Mouse (Mus musculus): ENCODE measurements around the gene Sorbs1. TPM values are rescaled to one million over a fixed set of nuclear protein-coding genes. Genes with fewer than 3 reads are reported as not detected.

Sorbs1 gene
- total and polyA plus RNA-seq, 2 experiments from 2014 or later = 140 to 153 TPM

DNA sequence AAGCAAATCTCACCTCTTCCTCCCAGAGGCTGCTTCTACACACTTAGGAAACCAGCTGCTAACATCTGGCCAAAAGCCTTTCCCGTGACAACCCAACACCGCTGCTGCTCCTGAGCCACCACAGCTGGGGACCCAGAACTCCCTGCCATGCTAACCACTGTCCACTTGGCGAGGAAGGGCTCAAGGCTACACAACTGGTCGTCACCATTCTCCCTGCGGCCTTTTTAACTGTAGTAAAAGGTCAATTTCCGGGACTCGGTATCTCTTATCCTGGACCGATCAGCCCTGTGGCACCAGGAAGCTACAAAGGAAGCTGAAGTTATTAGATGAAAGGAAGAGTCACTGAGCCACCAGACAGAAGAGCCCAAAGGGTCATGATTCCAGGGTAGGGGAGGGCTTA, 22.8 kb downstream of the Sorbs1 start:
- Histone ChIP-seq H3K9me3 (replicated peaks; ENCODE audit: control insufficient read depth, low read length) (no peaks in the 10 kb centered on the region), H3K36me3 (replicated peaks; ENCODE audit: control insufficient read depth, insufficient read depth, low read length) (no peaks in the 10 kb centered on the region), H3K27me3 (ENCODE audit: control insufficient read depth, insufficient read depth, low read length) (no peaks in the 10 kb centered on the region), H3K4me2 (ENCODE audit: low read depth, low read length) (no peak overlapping the region), H3K4me1 (ENCODE audit: control insufficient read depth, insufficient read depth) (peaks cover 97% of the 10 kb centered on the region), H3K27ac (ENCODE audit: low read depth) (peak overlapping the region; percentile 79), H3K9ac (replicated peaks; ENCODE audit: low read depth, low read length) (no peak overlapping the region), H3K4me3 (ENCODE audit: low read depth, low read length) (no peak overlapping the region)
- ATAC-seq (ENCODE audit: insufficient read depth, low read depth) = 0 out of 2 replicates have a peak, but pooled peaks have one; percentile 13
- 56% methylated on average over 8 of the region's 8 CpGs for WGBS
- DNase-seq (ENCODE audit: low spot score) = no peak
- TF ChIP-seq EP300 (IDR thresholded peaks at IDR 0.05; ENCODE audit: low read depth) (no peak), CTCF (IDR thresholded peaks at IDR 0.05; ENCODE audit: low read depth) (no peak)

DNA sequence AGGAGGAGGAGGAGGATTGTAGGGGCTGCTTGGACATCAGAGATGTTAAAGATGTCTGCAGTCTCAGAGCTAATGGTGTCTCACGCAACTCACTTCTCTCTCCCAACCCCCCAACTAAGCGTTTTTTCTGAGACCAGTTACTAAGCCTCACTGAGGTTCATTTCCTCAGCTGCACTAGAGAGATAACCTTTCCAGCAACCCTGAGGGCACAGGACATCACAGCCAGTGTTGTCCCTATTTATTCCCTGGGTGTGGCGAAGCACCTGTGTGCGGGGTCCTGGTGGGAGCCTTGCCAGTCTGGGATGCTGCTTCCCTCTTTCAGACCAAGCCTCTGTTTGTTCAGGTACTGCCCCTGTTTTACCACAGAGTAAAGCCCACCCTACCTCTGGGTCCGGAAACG, 23.9 kb downstream of the Sorbs1 start:
- peak overlapping the region; percentile 79 for H3K27ac ChIP-seq (ENCODE audit: low read depth)
- 59% methylated on average over 6 of the region's 6 CpGs for WGBS

DNA sequence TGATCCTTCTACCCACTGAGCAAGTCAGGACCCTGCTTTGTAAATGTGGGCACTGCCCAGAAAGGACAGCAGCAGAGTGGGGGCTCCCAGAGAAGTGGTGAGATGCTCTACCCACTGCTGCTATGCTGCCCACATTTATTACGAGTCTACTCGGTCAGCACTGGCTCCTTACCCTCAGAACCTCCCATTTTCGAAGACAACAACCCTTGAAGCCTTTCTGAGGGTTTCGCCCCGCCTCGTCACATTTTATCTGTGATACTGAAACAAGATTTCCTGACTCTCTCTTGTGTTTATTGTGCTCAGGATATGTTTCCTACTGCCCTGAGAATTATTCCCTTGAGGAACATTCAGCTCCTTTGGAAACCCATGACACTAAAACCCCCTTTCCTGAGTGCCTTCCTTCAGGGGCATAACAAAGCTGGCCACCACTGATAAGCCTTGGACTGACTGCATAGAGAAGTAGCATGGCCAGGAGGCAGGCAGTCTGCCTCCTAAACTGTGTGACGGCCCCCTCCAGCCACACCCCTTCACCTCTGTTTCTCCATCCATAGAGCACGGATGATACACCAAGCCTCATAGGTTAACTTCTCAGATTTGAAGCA, 24.6 kb downstream of the Sorbs1 start:
- Histone ChIP-seq H3K27me3 (ENCODE audit: control insufficient read depth, insufficient read depth, low read length) (no peaks in the 10 kb centered on the region), H3K36me3 (replicated peaks; ENCODE audit: control insufficient read depth, insufficient read depth, low read length) (peaks cover 6% of the 10 kb centered on the region; the same call in 1 of the 2 replicates), H3K4me2 (ENCODE audit: low read depth, low read length) (peak overlapping the region; percentile 28; the same call in 1 of the 2 replicates), H3K4me3 (ENCODE audit: low read depth, low read length) (no peak overlapping the region), H3K4me1 (ENCODE audit: control insufficient read depth, insufficient read depth) (peaks cover 79% of the 10 kb centered on the region), H3K27ac (ENCODE audit: low read depth) (peak overlapping the region; percentile 79), H3K9ac (replicated peaks; ENCODE audit: low read depth, low read length) (0 out of 2 replicates have a peak overlapping the region, but pooled peaks have one; percentile 28), H3K9me3 (replicated peaks; ENCODE audit: control insufficient read depth, low read length) (no peaks in the 10 kb centered on the region)
- DNase-seq (ENCODE audit: low spot score) = no peak
- WGBS = 49% methylated on average over 8 of the region's 8 CpGs
- TF ChIP-seq CTCF (IDR thresholded peaks at IDR 0.05; ENCODE audit: low read depth) (no peak), EP300 (IDR thresholded peaks at IDR 0.05; ENCODE audit: low read depth) (peak; percentile 93; the same call in 1 of the 2 replicates)
- ATAC-seq (ENCODE audit: insufficient read depth, low read depth) = peak; percentile 49; the same call in 1 of the 2 replicates

More for the DNA sequence above, 23.9 kb downstream of the Sorbs1 start:
- TF ChIP-seq EP300 (IDR thresholded peaks at IDR 0.05; ENCODE audit: low read depth) (no peak), CTCF (IDR thresholded peaks at IDR 0.05; ENCODE audit: low read depth) (no peak)
- ATAC-seq (ENCODE audit: insufficient read depth, low read depth) (no peak), DNase-seq (ENCODE audit: low spot score) (no peak)
- H3K4me2 ChIP-seq (ENCODE audit: low read depth, low read length) = no peak overlapping the region
- H3K4me3 ChIP-seq (ENCODE audit: low read depth, low read length) = no peak overlapping the region
- H3K4me1 ChIP-seq (ENCODE audit: control insufficient read depth, insufficient read depth) = peaks cover 86% of the 10 kb centered on the region
- H3K9me3 ChIP-seq (replicated peaks; ENCODE audit: control insufficient read depth, low read length) = no peaks in the 10 kb centered on the region
- H3K36me3 ChIP-seq (replicated peaks; ENCODE audit: control insufficient read depth, insufficient read depth, low read length) = peaks cover 2% of the 10 kb centered on the region; the same call in 1 of the 2 replicates
- H3K9ac ChIP-seq (replicated peaks; ENCODE audit: low read depth, low read length) = peak overlapping the region; percentile 26
- no peaks in the 10 kb centered on the region for H3K27me3 ChIP-seq (ENCODE audit: control insufficient read depth, insufficient read depth, low read length)

DNA sequence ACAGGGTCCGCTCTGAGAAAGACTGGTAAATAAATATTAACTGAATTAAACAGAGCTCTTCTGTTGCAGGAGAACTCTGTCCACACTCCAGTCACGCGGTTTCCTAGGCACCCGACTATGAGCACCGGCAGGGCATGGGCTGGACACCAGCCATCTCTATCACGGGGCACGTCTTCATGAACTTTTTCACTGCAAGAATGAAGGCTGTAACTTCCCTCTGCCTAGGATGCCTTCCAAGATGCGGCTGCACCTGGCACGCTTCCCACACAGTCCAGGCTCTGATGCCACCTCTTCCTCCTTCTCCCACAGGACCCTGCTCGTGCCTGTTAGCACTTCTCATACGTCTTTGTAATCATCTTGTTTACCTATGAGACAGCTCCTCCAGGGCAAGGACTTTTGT, 26.0 kb downstream of the Sorbs1 start:
- Histone ChIP-seq H3K36me3 (replicated peaks; ENCODE audit: control insufficient read depth, insufficient read depth, low read length) (peaks cover 6% of the 10 kb centered on the region; the same call in 1 of the 2 replicates), H3K4me3 (ENCODE audit: low read depth, low read length) (peak overlapping the region; percentile 4; the same call in 1 of the 2 replicates), H3K27ac (ENCODE audit: low read depth) (peak overlapping the region; percentile 78), H3K27me3 (ENCODE audit: control insufficient read depth, insufficient read depth, low read length) (no peaks in the 10 kb centered on the region), H3K4me1 (ENCODE audit: control insufficient read depth, insufficient read depth) (peaks cover 65% of the 10 kb centered on the region), H3K9ac (replicated peaks; ENCODE audit: low read depth, low read length) (peak overlapping the region; percentile 28; the same call in 1 of the 2 replicates), H3K9me3 (replicated peaks; ENCODE audit: control insufficient read depth, low read length) (no peaks in the 10 kb centered on the region), H3K4me2 (ENCODE audit: low read depth, low read length) (peak overlapping the region; percentile 27)
- peak; percentile 65 for ATAC-seq (ENCODE audit: insufficient read depth, low read depth)
- 16% methylated on average over 11 of the region's 11 CpGs for WGBS
- TF ChIP-seq CTCF (IDR thresholded peaks at IDR 0.05; ENCODE audit: low read depth) (no peak), EP300 (IDR thresholded peaks at IDR 0.05; ENCODE audit: low read depth) (no peak)
- peak; percentile 71 for DNase-seq (ENCODE audit: low spot score)

DNA sequence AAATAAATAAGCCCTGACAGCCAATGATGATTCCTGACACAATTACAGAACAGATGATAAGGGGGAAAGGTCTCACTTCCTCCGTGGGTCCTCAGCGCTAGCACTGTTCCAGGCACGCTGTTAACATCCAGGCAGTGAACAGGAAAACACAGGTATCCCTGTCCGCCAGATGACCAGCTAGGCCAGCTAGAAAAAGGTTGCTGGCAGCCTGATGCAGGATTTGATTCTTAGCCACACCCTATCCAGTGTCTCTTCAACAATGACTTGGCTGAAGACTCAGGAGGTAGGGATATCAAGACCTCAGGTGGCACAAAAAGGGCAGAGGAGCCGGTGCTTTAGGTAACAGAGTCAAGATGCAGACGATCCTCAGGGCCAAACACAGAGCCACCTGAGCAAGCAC, 32.5 kb downstream of the Sorbs1 start:
- Histone ChIP-seq H3K27me3 (ENCODE audit: control insufficient read depth, insufficient read depth, low read length) (no peaks in the 10 kb centered on the region), H3K27ac (ENCODE audit: low read depth) (peak overlapping the region; percentile 16; the same call in 1 of the 2 replicates), H3K4me1 (ENCODE audit: control insufficient read depth, insufficient read depth) (peaks cover 51% of the 10 kb centered on the region), H3K36me3 (replicated peaks; ENCODE audit: control insufficient read depth, insufficient read depth, low read length) (peaks cover 6% of the 10 kb centered on the region; the same call in 1 of the 2 replicates), H3K4me2 (ENCODE audit: low read depth, low read length) (no peak overlapping the region), H3K4me3 (ENCODE audit: low read depth, low read length) (no peak overlapping the region), H3K9me3 (replicated peaks; ENCODE audit: control insufficient read depth, low read length) (no peaks in the 10 kb centered on the region), H3K9ac (replicated peaks; ENCODE audit: low read depth, low read length) (no peak overlapping the region)
- TF ChIP-seq EP300 (IDR thresholded peaks at IDR 0.05; ENCODE audit: low read depth) (no peak), CTCF (IDR thresholded peaks at IDR 0.05; ENCODE audit: low read depth) (no peak)
- WGBS = 59% methylated on average over 6 of the region's 6 CpGs
- no peak for DNase-seq (ENCODE audit: low spot score)
- no peak for ATAC-seq (ENCODE audit: insufficient read depth, low read depth)
